Mouse (Mus musculus) liver, postnatal 0 days (tissue): Measurements from ENCODE around the gene Ninj1.

Experiments
- CTCF ChIP-seq: sonication (generic); IDR thresholded peaks from 2 replicates; pipeline ENCODE4 v1.5.1; 2016; ENCODE audit warnings: antibody characterized with exemption, low read depth
- EP300 ChIP-seq: IDR thresholded peaks from 2 replicates; pipeline ENCODE4 v1.6.1; 2016; ENCODE audit warnings: antibody characterized with exemption, low read depth, mild to moderate bottlenecking

GRCm38 (mm10) chr13:49234711-49235110 is 47.4 kb downstream of the Ninj1 start:
- TF ChIP-seq CTCF: peak; percentile 29; the same call in 1 of the 2 replicates
- no peak for TF ChIP-seq EP300
